Mouse (Mus musculus) limb, embryonic 14.5 days (tissue): ENCODE measurements around the gene Pald1. TPM values are rescaled to one million over a fixed set of nuclear protein-coding genes. Genes with fewer than 3 reads are reported as not detected.

ENCODE experiments used
- ATAC-seq: fragments of 200-750 bp; cut with Nextera tagmentation; 2 replicates; pipeline ENCODE4 v1.8.0; 2017; ENCODE audit warnings: low read depth, moderate number of reproducible peaks, moderate TSS enrichment; ENCODE audit not compliant: low FRiP score
- DNase-seq: peaks from one replicate; pipeline ENCODE4 v3.0.0-alpha.2; 2015; ENCODE audit warnings: low spot score
- H3K27ac ChIP-seq: fragments of 300-500 bp; sonication (generic); replicated peaks from 2 replicates; pipeline ENCODE4 v1.5.1; 2014; ENCODE audit warnings: low read depth, mild to moderate bottlenecking, low read length, moderate library complexity, mixed read lengths
- H3K27me3 ChIP-seq: fragments of 300-500 bp; sonication (generic); 2 replicates; pipeline ENCODE4 v1.6.1; 2014; ENCODE audit warnings: low read length, mixed read lengths; ENCODE audit not compliant: control insufficient read depth, insufficient read depth
- H3K36me3 ChIP-seq: fragments of 300-500 bp; sonication (generic); 2 replicates; pipeline ENCODE4 v1.6.1; 2014; ENCODE audit warnings: mild to moderate bottlenecking, low read length, moderate library complexity, mixed read lengths; ENCODE audit not compliant: control insufficient read depth, insufficient read depth
- H3K4me1 ChIP-seq: fragments of 300-500 bp; sonication (generic); 2 replicates; pipeline ENCODE4 v1.6.1; 2014; ENCODE audit warnings: antibody characterized with exemption, low read length, mixed read lengths; ENCODE audit not compliant: control insufficient read depth, insufficient read depth
- H3K4me2 ChIP-seq: fragments of 300-500 bp; sonication (generic); replicated peaks from 2 replicates; pipeline ENCODE4 v1.6.1; 2014; ENCODE audit warnings: low read depth, mild to moderate bottlenecking, low read length, moderate library complexity; ENCODE audit not compliant: severe bottlenecking
- H3K4me3 ChIP-seq: fragments of 300-500 bp; sonication (generic); replicated peaks from 2 replicates; pipeline ENCODE4 v1.5.1; 2014; ENCODE audit warnings: low read length
- H3K9ac ChIP-seq: fragments of 300-500 bp; sonication (generic); 2 replicates; pipeline ENCODE4 v1.6.1; 2014; ENCODE audit warnings: mild to moderate bottlenecking, low read depth, low read length, moderate library complexity; ENCODE audit not compliant: severe bottlenecking
- H3K9me3 ChIP-seq: fragments of 300-500 bp; sonication (generic); 2 replicates; pipeline ENCODE4 v1.6.1; 2016; ENCODE audit warnings: low read length; ENCODE audit not compliant: control insufficient read depth
- POLR2A ChIP-seq: fragments of 200-500 bp; IDR thresholded peaks from 2 replicates; pipeline ENCODE4 v1.8.0; 2012; ENCODE audit warnings: inconsistent platforms, mild to moderate bottlenecking, moderate library complexity, borderline replicate concordance; ENCODE audit not compliant: insufficient read depth, insufficient read length; ENCODE audit errors: extremely low read depth
- WGBS: fragments of 180-500 bp; shearing (Covaris S2); extraction: QIAGEN DNeasy Blood & Tissue Kit; methylation state at CpG from one replicate; pipeline ENCODE4 v1.1.7; 2014; 5-methylcytosine and 5-hydroxymethylcytosine counted together
- polyA plus RNA-seq, 2 experiments: library from polyadenylated mRNA; depleted of rRNA in 1 of 2; stranded (reverse) in 1 of 2; unstranded in 1 of 2; fragments of >200 nt; fragmentation: Nextera tagmentation in 1 of 2; extraction: Ambion mirVana in 1 of 2; gene quantifications; 2 replicates each; pipeline versions ENCODE4 v1.2.1 to v1.2.3; 2012 to 2014

Gene Pald1
- polyA plus RNA-seq, 2 experiments, result 19.4 to 24.9 TPM

DNA sequence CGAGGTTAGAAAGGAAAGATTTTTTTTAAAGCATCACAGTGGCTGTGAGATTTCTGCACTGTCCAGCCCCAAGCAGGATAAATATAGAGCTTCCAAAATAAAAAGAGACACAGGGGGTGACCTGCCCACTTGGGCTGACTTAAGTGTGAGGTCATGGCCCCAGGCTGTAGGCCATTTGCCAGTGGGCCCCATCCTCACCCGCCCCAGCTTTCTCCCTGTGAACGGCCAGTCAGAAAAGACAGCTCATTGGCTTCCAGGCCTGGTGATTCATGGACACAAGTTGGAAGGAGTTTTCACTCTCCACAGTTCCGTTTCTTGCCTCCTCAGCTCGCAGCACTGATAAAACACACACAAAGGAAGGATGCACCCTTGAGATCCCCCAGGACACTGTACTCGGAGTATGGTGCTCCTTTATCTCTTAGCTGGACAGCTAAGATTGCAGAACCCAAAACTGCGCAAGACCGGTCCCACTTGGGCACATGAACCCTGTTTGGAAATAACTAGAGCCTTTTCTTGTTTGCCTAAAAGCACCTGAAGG is 111.2 kb downstream of the Pald1 start:
- H3K4me1 ChIP-seq, result peaks cover 22% of the 10 kb centered on the region; the same call in 1 of the 2 replicates
- ATAC-seq (no peak), DNase-seq (no peak)
- 54% methylated on average over 8 of the region's 8 CpGs for WGBS
- no peaks in the 10 kb centered on the region for H3K9me3 ChIP-seq
- H3K9ac ChIP-seq, result no peak overlapping the region
- no peaks in the 10 kb centered on the region for H3K27me3 ChIP-seq
- H3K4me2 ChIP-seq, result peak overlapping the region; percentile 91
- no peaks in the 10 kb centered on the region for H3K36me3 ChIP-seq
- TF ChIP-seq POLR2A, result no peak
- peak overlapping the region; percentile 57 for H3K4me3 ChIP-seq
- no peak overlapping the region for H3K27ac ChIP-seq

Other genes starting within 250 kb of the Pald1 start
- 60.6 and 68.9 TPM in 2 replicates for gene Sgpl1, start 235.8 kb downstream of the Pald1 start, polyA plus RNA-seq (2012; rRNA removed)
- 81.0 and 94.1 TPM in 2 replicates for gene Sgpl1, start 235.8 kb downstream of the Pald1 start, polyA plus RNA-seq (2014; fragmentation: Nextera tagmentation; extraction: Ambion mirVana)
- 0.13 and 0.22 TPM in 2 replicates for gene Tbata, start 211.6 kb downstream of the Pald1 start, polyA plus RNA-seq (2012; rRNA removed)
- gene Tbata, start 211.6 kb downstream of the Pald1 start, polyA plus RNA-seq (2014; fragmentation: Nextera tagmentation; extraction: Ambion mirVana), result 0.19 TPM in 1 of 2 replicates, not detected in the other
- 11.1 and 13.7 TPM in 2 replicates for gene Adamts14, start 110.1 kb downstream of the Pald1 start, polyA plus RNA-seq (2012; rRNA removed)
- gene Adamts14, start 110.1 kb downstream of the Pald1 start, polyA plus RNA-seq (2014; fragmentation: Nextera tagmentation; extraction: Ambion mirVana), result 3.5 and 5.1 TPM in 2 replicates
- 0.06 TPM in 1 of 2 replicates, not detected in the other for gene Prf1, start 85.7 kb downstream of the Pald1 start, polyA plus RNA-seq (2012; rRNA removed)
- gene Prf1, start 85.7 kb downstream of the Pald1 start, polyA plus RNA-seq (2014; fragmentation: Nextera tagmentation; extraction: Ambion mirVana), result 0.12 TPM in 1 of 2 replicates, not detected in the other
- 0.10 and 0.16 TPM in 2 replicates for gene Nodal, start 34.4 kb upstream of the Pald1 start, polyA plus RNA-seq (2012; rRNA removed)
- 0.19 TPM in 1 of 2 replicates, not detected in the other for gene Nodal, start 34.4 kb upstream of the Pald1 start, polyA plus RNA-seq (2014; fragmentation: Nextera tagmentation; extraction: Ambion mirVana)
- 55.4 and 77.6 TPM in 2 replicates for gene Eif4ebp2, start 69.1 kb upstream of the Pald1 start, polyA plus RNA-seq (2012; rRNA removed)
- gene Eif4ebp2, start 69.1 kb upstream of the Pald1 start, polyA plus RNA-seq (2014; fragmentation: Nextera tagmentation; extraction: Ambion mirVana), result 42.7 and 50.4 TPM in 2 replicates
- gene Lrrc20, start 92.3 kb upstream of the Pald1 start, polyA plus RNA-seq (2012; rRNA removed), result 11.3 and 15.3 TPM in 2 replicates
- gene Lrrc20, start 92.3 kb upstream of the Pald1 start, polyA plus RNA-seq (2014; fragmentation: Nextera tagmentation; extraction: Ambion mirVana), result 10.2 and 10.4 TPM in 2 replicates
- gene Npffr1, start 212.0 kb upstream of the Pald1 start, polyA plus RNA-seq (2012; rRNA removed), result 0.06 and 0.10 TPM in 2 replicates
- gene Npffr1, start 212.0 kb upstream of the Pald1 start, polyA plus RNA-seq (2014; fragmentation: Nextera tagmentation; extraction: Ambion mirVana), result 0.06 TPM in 2 replicates